Mouse (Mus musculus): ENCODE measurements at regions not wholly inside any gene's neighbourhood (a gene's known extent, or its start where the extent isn't known, plus 50 kb on each side); places are given as distances from the start of the nearest gene placed in this dataset.

DNA sequence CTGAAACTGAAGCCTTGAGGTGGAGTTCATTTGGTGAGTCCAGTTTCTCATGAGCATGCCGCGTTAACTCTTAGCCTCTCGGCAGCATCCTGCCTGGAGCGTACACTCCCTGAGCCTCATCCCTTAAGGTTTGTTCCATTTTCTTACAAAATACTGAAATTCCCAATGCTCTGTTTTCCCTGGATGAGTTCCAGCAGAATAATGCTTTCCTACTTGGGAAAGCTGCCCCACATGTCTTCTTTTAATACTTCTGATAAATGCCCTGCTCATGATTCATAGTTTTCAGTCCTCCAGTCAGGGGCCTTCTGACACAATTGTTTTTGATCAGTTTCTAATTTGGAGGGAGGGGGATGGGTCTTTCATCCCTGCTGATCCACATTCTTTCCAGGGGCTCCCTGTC, 570.7 kb downstream of the Ccdc171 start:
- ATAC-seq (replicated peaks; ENCODE audit: poor library complexity): no peak

- no peak for ATAC-seq (replicated peaks; ENCODE audit: poor library complexity)
These were observed 573.7 kb downstream of the Ccdc171 start for GRCm38 (mm10) chr4:84099071-84099470.

DNA sequence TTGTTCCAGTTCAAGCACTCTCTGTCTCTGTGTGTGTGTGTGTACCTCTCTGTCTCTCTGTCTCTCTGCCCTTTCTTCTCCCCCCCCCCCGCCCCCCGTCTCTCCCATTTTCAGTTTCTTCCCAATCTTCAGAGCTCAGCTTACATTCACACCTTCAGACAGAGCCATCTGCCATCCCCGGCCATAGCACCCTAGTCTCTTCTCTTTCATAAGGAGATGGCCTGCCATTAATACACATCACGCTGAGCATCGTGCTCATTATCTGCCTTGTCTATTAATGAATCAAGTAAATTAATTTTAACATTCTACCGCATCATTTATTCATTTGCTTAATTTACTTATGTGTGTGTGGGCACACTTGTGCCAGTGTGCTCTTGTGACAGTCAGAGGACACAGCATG, 573.2 kb downstream of the Bnc2 start:
- no peak for ATAC-seq (replicated peaks; ENCODE audit: poor library complexity)

DNA sequence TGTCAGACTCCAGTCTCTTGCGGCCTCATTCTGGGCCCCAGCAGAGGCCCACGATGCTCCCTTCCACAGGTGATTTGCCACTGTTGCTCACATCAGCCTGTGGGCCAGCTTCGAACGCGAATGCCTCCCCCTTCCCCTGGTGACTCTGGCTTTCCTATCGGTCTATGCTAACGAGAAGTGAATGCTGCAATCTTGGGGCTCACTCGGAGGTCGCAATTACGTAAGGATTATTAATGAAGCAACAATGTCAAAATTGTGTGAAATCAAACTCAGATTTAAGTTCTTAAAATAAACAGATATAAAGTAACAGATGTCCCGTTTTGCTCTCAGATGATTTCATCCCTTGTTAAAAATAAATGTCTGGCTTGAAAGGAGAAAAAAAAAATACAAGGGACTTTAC, 572.3 kb downstream of the Bnc2 start:
- ATAC-seq (replicated peaks; ENCODE audit: poor library complexity): peak; percentile 66

DNA sequence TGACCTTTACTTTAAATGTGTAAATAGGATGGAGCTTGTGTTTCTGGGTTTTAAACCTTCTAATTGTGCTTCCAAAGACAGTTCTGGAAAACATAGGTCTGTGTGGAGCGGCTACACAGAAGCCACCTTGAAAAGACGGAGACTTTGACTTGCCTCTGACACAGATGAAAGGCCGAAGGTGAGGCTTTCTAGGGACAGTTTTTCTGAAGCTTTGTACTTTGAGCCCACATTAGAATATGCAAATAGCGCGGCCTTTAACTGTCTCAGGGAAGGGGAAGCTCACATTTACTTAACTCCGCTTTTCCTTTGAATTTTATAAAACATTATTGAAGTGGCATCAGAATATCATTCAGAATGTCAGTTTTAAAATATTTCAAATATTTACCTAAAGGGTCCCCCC, 566.5 kb downstream of the Bnc2 start:
- no peak for ATAC-seq (replicated peaks; ENCODE audit: poor library complexity)

GRCm38 (mm10) chr4:84109771-84110503, 565.1 kb downstream of the Bnc2 start:
- ATAC-seq (replicated peaks; ENCODE audit: poor library complexity): no peak

DNA sequence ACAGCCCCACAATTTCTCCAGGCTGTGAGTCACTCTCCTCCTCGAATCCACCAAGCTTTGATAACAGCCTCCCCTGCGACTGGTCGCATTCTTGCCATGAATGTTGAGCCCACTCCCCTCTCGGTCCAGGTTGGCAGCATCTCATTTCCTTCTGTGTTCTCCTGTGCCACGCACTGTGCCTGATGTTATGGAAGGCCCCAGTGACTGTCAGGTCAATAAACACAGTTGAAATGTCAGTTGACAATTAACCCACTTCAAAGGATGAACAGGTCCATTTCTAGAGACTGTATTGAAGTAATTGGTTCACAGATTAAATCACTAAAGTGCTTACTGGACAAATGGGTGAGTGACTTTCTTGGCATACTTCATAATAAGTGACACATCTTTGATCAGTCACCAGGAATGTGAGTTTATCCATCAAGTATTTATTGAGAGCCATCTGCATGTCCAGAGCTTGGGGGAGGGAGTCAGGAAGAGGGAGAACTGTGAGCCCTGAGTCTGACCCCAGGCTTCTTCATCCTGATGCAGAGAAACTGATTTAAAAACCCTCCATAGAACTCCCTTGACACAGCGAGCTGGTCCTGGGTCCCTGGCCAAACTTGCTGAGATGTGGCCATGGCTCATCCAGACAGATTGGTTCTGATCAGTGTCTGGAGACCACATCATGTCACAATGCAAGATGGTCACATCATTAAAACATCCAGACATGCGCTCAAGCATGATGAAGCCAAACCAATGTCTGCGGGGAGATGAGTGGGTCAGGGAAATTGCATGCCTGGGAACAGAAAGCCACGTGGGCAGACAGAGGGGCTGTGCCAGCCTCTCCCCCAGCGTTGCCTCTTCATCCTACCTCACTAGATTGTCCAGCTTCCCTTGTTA, 560.7 kb downstream of the Bnc2 start:
- ATAC-seq (replicated peaks; ENCODE audit: poor library complexity): no peak

DNA sequence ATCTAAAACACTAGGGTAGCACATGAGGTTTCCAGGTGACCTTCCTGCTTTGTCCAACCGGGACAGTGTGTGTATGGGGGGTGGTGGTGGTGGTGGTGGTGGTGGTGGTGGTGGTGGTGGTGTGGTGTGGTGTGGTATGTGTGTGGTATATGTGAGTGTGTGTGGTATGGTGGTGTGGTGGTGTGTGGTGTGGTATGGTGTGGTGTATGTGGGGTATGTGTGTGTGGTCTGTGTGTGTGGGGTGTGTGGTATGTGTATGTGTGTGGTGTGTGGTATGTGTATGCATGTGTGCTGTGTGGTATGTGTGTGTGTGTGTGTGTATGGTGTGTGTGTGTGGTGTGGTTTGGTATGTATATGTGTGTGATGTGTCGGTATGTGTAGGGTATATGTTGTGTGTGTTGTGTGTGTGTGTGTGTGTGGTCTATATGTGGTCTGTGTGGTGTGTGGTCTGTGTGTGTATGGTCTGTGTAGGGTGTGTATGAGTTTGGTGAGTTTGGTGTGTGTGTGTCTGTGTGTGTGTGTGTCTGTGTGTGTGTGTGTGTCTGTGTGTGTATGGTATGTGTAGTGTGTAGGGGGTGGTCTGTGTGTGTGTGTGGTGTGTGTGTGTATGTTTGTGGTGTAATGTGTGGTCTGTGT, 556.7 kb downstream of the Bnc2 start:
- ATAC-seq (replicated peaks; ENCODE audit: poor library complexity): no peak

GRCm38 (mm10) chr4:84119616-84120015, 555.5 kb downstream of the Bnc2 start:
- ATAC-seq (replicated peaks; ENCODE audit: poor library complexity): no peak

DNA sequence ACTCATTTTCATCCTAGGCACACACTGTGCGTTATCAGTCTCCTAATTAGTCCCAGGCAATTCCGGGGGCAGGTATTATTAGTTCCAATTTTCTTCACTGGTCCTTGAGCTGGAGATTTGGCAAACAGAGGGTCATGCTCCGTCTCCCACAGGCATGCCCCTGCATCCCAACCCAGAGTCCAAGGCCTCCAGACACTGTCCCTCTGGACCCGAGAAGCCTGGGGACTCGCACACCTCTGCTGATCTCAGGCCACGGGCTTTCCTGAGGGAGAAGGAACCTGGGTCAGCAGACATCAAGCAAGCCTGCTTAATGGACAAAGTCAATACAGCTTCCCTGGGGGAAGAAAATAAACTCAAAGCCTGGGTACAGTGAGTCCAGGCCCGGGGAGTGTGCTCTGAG, 554.7 kb downstream of the Bnc2 start:
- ATAC-seq (replicated peaks; ENCODE audit: poor library complexity): no peak

DNA sequence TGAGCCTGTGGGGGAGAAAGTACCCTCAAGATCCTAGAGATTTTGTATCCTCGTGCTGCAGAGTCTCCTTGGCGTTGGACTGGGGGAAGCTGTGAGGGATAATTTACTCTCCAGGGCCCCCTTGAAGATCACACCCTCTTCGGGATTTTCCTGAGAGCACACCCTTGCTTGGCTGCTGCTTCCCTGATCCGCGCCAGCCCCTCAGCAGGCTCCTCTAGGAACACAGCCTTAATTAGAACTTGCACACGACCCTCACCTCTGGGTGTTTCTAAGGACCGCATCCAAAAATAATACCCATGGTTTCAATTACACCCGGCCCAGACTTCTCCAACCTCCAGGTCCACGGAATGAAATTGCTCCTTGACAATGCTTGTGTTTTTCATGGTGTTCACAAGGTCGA, 553.6 kb downstream of the Bnc2 start:
- ATAC-seq (replicated peaks; ENCODE audit: poor library complexity): no peak

GRCm38 (mm10) chr4:84126400-84126799, 548.7 kb downstream of the Bnc2 start:
- ATAC-seq (replicated peaks; ENCODE audit: poor library complexity): no peak

GRCm38 (mm10) chr4:84127380-84127779, 547.7 kb downstream of the Bnc2 start:
- no peak for ATAC-seq (replicated peaks; ENCODE audit: poor library complexity)

DNA sequence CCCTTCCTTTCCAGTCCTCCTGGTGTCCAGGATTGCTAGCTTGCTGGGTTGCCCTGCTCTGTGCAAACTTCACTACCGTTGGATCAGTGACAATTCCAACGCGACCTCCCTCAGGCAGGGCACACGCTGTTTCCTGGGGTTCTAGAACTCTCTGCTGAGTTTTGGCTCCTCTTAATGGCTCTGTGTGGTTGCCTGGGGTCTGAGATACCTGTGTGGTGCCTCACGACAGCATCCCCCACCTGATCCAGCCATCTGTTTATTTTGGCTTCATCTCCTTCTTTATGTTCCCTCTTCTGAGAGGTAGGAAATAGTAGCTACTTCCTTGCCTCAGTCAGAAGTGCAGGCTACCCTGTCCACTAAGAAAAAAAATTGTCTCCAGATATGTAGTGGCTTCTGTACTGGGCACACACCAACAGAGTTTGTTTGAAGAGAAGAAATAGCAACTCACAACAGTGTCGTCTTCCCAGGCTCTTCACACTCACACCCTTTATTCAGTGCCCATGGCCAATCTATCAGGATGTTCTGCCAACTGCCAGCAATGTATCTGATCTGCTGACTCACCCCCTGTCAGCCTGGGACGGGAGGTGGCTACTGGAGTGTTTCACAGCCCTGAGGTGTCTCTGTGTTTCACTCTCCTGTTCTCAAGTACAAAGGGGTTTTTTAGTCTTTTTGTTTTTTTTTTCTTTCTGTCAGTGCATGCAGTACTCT, 544.1 kb downstream of the Bnc2 start:
- ATAC-seq (replicated peaks; ENCODE audit: poor library complexity): peak; percentile 93

DNA sequence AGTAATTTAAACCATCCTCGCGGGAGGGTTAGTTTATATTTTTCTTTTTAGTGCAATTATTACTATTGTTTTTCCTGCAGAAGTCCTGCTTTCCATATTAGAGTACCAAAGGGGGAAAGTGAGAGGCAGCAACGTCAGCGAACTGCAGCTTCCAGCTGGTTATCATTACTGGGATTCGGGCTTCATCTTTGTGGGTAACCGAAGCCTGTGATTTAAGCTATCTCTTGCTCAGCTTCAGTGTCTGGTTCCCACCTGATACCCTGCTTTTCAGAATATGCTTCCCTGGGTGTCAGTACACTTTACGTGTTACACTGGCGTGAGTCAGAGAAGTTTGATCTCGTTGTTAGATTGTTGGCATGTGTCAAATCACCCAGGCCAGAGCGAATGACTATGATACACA, 539.3 kb downstream of the Bnc2 start:
- peak; percentile 52 for ATAC-seq (replicated peaks; ENCODE audit: poor library complexity)

DNA sequence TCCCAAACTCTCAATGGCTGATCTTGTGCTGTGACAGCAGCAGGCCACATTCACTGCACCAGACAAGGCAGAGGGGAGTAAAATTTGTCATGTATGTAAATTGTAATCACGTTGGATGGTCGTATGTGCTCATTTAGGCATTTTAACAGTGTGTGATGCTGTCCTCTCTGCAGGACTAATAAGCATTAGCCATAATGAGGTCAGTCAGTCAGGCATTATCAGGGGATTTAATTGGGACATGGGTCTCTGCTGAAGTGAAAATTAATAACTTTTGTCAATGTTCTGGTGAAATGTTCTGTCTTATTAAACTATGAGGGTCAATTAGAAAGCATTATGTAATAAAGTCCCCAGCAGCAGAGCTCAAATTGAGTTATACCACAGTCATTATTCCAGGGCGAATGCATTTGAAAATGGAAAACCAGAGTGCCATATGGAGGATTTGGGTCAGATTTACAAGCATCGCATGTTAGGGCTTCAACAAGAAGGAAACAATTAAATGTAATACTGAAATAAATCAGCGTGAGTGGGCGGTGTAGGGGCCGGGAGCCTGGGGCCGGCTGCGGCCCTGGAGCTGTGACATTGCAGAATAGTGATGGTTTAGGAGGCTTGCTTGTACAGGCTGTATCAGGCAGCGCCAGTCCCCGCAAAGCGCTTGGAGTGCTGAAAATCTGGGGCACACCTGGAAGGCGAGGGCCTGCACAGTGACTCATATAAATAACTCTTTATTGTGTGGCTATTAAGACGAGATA, 537.7 kb downstream of the Bnc2 start:
- ATAC-seq (replicated peaks; ENCODE audit: poor library complexity): no peak

- ATAC-seq (replicated peaks; ENCODE audit: poor library complexity): no peak
These were observed 525.7 kb downstream of the Bnc2 start for GRCm38 (mm10) chr4:84149149-84150050.

- ATAC-seq (replicated peaks; ENCODE audit: poor library complexity): no peak
These were observed 524.4 kb downstream of the Bnc2 start for GRCm38 (mm10) chr4:84150698-84151097.

DNA sequence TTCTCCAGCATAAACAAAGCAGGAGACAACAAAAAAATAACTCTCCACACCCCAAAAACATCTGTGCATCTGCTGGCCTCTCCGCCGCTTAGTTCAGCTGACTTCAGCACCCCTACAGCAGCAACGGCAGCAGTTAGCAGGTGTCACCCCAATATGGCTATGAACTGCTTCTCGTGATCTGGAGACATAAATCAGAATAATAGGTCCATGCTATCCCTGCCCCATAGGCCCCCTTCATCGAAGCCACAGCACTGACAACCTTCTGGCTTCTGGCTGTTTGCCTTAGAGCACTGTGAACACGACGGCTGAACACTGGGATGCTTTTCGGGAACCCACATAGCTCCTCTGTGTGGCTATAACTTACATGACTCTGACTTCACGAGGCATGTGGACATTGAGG, 523.8 kb downstream of the Bnc2 start:
- ATAC-seq (replicated peaks; ENCODE audit: poor library complexity): no peak

All from megakaryocyte progenitor cell, adult 5-6 weeks (primary cell).